Mouse (Mus musculus) liver, embryonic 14 days (tissue): Measurements from ENCODE around the gene Ubox5. TPM values are rescaled to one million over a fixed set of nuclear protein-coding genes. Genes with fewer than 3 reads are reported as not detected.

Source experiments
- polyA plus RNA-seq: library from polyadenylated mRNA; depleted of rRNA; stranded (reverse); fragments of >200 nt; gene quantifications from 2 replicates; pipeline ENCODE4 v1.2.3, GENCODE M21; 2012; rRNA removed

The Ubox5 gene
- polyA plus RNA-seq = 3.0 and 3.2 TPM in 2 replicates

DNA sequence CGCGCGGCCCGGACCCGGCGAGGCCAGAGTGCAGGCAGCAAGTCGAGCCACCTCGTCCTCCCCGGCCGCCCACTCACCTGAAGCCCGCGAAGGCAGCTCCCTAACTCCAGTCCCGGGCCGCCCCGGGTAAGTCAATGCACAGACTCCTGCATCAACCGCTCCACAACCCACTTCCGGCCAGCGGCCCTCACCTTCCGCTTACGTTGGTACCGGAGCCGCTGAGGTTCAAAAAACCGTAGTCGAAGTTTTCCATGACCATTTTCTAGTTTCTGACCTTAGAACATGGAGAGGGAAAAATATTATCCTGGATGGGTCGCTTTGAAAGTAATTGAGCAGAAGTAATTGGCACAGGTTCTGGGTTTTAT is at the start of gene Ubox5, which contains the start of gene Fastkd5:
Gene Ubox5 (minus strand): TSS at position 200 of the 365 bp plus-strand sequence.
Gene Fastkd5 (minus strand): TSS at position 189 of the 365 bp plus-strand sequence.

GRCm38 (mm10) chr2:130667559-130667958 is 37.7 kb upstream of the Ubox5 start, which contains the start of gene Itpa:
Itpa (plus strand) TSS chr2:130667610.

GRCm38 (mm10) chr2:130664102-130664701 is 34.4 kb upstream of the Ubox5 start, which contains the start of gene Ddrgk1:
Ddrgk1 (minus strand) TSS chr2:130664659.

GRCm38 (mm10) chr2:130642684-130643369 is 13.0 kb upstream of the Ubox5 start, which contains the start of gene Lzts3:
Lzts3 (minus strand) TSS chr2:130642803.

DNA sequence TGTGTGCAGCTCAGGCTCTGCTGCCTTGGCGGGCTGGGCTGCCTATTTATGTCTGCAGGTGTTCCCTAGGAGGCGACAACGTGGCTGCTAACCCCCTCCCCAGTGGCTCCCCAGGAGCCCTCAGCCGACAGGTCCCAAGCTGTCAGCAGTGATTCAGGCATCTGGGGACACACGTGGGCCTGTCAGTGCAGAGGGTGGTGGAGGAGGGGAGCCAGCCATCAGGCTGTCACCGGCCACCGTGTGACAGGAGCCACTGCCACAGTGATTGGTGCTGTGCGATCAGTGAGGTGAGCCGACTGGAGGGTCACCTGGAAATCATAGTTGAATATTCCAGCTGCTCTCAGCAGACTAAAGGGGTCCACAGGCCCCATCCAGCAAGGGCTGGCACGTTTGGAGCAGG is 47.3 kb downstream of the Ubox5 start, which contains the start of gene Avp:
Gene Avp (minus strand): TSS at position 3 of the 400 bp plus-strand sequence.

GRCm38 (mm10) chr2:130575873-130576272 is 54.0 kb downstream of the Ubox5 start, which contains the start of gene Oxt:
Oxt (plus strand) TSS chr2:130576173.

DNA sequence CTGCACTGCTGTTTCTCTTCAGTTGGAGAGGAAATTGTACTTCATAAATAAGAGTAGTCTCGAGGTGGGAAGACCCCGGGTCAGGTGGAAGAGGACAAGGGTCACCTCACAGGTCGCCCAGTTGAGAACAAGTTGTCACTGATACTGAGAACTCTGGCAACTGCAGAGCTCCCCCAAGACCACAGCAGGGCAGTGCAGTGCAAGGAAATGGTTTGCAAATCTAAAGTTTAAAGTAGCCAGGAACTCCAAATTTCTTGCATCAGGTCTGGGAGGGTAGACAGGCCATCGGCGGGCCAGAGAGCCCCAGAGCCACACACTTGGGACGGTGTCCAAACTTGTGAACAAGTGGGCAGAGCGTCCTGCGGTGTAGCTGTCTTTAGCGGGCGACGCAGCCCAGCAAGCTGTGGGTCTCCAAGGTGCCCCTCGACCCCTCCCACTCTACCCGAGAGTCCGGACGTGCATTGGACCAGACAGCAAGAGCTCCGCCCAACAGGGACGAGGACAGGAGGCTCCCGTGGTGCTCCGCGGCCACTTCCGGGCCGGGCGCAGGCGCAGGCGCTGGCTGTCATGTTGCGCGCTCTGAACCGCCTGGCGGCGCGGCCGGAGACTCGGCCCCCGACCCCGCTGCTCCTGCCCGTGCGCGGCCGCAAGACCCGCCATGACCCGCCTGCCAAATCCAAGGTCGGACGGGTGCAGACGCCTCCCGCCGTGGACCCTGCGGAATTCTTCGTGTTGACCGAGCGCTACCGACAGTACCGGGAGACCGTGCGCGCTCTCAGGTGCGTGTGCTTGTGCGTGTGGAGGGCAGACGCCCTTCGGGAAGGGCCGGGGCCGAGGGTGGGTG is 66.4 kb downstream of the Ubox5 start, which contains the start of gene Mrps26:
Gene Mrps26 (plus strand): TSS at position 531 of the 844 bp plus-strand sequence.

Other genes with a start within 250 kb of the Ubox5 start
- 2.1 and 2.8 TPM in 2 replicates for gene Cpxm1, start 232.5 kb downstream of the Ubox5 start, polyA plus RNA-seq
- gene Gm28372, start 224.8 kb downstream of the Ubox5 start, polyA plus RNA-seq = not detected in 2 replicates
- not detected in 2 replicates for gene 1700020A23Rik, start 224.8 kb downstream of the Ubox5 start, polyA plus RNA-seq
- gene Tmem239, start 223.6 kb downstream of the Ubox5 start, polyA plus RNA-seq = not detected in 2 replicates
- gene Vps16, start 205.7 kb downstream of the Ubox5 start, polyA plus RNA-seq = 37.3 and 44.0 TPM in 2 replicates
- 5.0 TPM in 2 replicates for gene Pced1a, start 205.3 kb downstream of the Ubox5 start, polyA plus RNA-seq
- gene Ptpra, start 179.8 kb downstream of the Ubox5 start, polyA plus RNA-seq = 18.8 and 20.1 TPM in 2 replicates
- 23.9 and 25.5 TPM in 2 replicates for gene Mrps26, start 66.3 kb downstream of the Ubox5 start, polyA plus RNA-seq
- gene Oxt, start 53.9 kb downstream of the Ubox5 start, polyA plus RNA-seq = not detected in 2 replicates
- gene Avp, start 47.5 kb downstream of the Ubox5 start, polyA plus RNA-seq = not detected in 2 replicates
- gene Fastkd5, start within 50 bp of the Ubox5 start, polyA plus RNA-seq = 3.6 and 4.4 TPM in 2 replicates
- gene Lzts3, start 12.8 kb upstream of the Ubox5 start, polyA plus RNA-seq = 2.0 and 2.1 TPM in 2 replicates
- gene Ddrgk1, start 34.6 kb upstream of the Ubox5 start, polyA plus RNA-seq = 30.3 and 31.8 TPM in 2 replicates
- 33.9 and 42.0 TPM in 2 replicates for gene Itpa, start 37.6 kb upstream of the Ubox5 start, polyA plus RNA-seq
- gene Slc4a11, start 67.5 kb upstream of the Ubox5 start, polyA plus RNA-seq = 0.07 and 0.13 TPM in 2 replicates